Mouse (Mus musculus): ENCODE results near the gene Snrnp70. TPM values are rescaled to one million over a fixed set of nuclear protein-coding genes. Genes with fewer than 3 reads are reported as not detected.
"Not testable (repeated sequence)": the region's sequence is repeated elsewhere in the genome, so short reads cannot be mapped to it uniquely, and the experiment has no call there.

The Snrnp70 gene
- polyA plus RNA-seq, 1 experiment from 2014 or later = 223 TPM

DNA sequence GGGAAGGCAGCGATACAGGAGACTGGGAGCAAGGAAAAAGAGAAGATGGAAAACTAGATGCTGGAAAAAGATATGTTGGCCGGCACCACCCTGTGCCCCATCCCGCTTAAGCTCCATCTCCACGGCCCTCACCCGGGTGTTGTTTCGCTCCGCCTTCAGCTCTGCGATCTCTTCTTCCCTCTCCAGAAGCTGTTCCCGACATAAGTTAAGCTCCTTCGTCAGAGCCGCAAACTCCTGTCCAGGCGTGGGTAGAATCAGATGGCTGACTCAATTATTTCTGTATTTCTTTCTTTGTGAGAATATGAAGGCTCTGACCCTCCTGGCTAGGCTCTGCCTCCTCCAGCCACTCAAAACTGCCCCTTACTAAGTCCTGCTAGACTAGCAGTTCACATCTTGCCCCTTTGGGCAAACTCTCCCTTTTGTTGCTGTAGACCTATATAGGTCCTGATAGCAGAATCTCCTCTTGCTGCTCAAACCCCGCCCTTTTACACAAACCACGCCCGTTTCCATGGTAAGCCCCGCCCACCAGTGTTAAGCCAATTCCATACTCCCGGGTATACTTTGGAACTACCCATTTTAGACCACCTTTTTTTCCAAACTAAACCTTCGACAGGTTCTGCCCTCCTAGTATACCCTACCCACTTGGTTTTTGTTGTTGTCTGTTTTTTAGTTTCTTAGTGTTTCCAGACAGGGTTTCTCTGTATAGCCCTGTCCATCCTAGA lies 35.0 kb downstream of the Snrnp70 start:
- H3K4me1 ChIP-seq (replicated peaks) = peaks cover 29% of the 10 kb centered on the region
- H3K9me3 ChIP-seq = no peaks in the 10 kb centered on the region
- H3K27ac ChIP-seq = no peak overlapping the region
- peaks cover 21% of the 10 kb centered on the region for H3K36me3 ChIP-seq
- 53% methylated on average over 18 of the region's 18 CpGs for WGBS
- peak overlapping the region; percentile 64; the same call in 1 of the 2 replicates for H3K4me3 ChIP-seq
- DNase-seq (ENCODE audit: low spot score) = no peak
- H3K27me3 ChIP-seq (ENCODE audit: insufficient read depth, poor library complexity, severe bottlenecking) = peaks cover 67% of the 10 kb centered on the region

DNA sequence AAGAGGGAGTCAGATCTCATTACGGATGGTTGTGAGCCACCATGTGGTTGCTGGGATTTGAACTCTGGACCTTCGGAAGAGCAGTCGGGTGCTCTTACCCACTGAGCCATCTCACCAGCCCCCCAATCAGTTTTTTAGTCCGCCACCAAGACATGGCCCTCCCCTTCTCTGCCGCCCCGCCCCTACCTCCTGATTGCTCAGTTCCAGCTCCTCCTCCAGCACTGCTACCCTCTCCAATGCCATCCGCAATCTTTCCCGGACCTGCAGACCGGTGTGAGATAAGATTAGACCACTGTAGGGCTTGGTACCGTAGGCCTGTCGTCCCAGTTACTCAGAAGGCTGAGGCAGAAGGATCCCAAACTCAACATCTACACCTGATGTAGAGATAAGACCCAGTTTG lies 36.5 kb downstream of the Snrnp70 start:
- Histone ChIP-seq H3K36me3 (peaks cover 29% of the 10 kb centered on the region), H3K27me3 (ENCODE audit: insufficient read depth, poor library complexity, severe bottlenecking) (peaks cover 61% of the 10 kb centered on the region), H3K4me1 (replicated peaks) (peaks cover 25% of the 10 kb centered on the region)
- DNase-seq (ENCODE audit: low spot score); H3K4me3 ChIP-seq; H3K27ac ChIP-seq; H3K9me3 ChIP-seq: not testable (repeated sequence)
- WGBS = 58% methylated on average over 11 of the region's 11 CpGs

DNA sequence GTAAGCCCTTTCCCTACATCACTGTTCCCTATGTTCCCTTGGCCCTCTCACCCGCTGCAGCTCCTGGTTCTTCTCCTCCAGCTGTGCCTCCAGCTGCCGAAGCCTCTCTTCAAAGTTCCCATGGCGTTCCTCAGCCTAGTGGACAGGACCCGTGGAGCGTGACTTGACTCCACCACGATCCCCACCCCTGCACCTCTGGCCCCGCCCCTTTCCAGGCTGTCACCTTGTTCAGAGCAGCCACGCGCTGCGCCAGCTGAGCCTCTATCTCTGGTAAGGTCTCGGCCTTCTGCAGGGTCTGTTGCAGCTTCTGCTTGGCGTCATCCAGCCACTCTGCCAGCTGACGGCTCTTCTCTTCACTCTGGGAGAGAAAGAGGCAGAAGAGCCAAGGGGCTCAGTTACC lies 39.5 kb downstream of the Snrnp70 start:
- Histone ChIP-seq H3K4me1 (replicated peaks) (peaks cover 5% of the 10 kb centered on the region), H3K27ac (no peak overlapping the region), H3K27me3 (ENCODE audit: insufficient read depth, poor library complexity, severe bottlenecking) (peaks cover 48% of the 10 kb centered on the region), H3K4me3 (no peak overlapping the region), H3K36me3 (peaks cover 29% of the 10 kb centered on the region), H3K9me3 (no peaks in the 10 kb centered on the region)
- WGBS = 55% methylated on average over 13 of the region's 13 CpGs
- DNase-seq (ENCODE audit: low spot score) = no peak

DNA sequence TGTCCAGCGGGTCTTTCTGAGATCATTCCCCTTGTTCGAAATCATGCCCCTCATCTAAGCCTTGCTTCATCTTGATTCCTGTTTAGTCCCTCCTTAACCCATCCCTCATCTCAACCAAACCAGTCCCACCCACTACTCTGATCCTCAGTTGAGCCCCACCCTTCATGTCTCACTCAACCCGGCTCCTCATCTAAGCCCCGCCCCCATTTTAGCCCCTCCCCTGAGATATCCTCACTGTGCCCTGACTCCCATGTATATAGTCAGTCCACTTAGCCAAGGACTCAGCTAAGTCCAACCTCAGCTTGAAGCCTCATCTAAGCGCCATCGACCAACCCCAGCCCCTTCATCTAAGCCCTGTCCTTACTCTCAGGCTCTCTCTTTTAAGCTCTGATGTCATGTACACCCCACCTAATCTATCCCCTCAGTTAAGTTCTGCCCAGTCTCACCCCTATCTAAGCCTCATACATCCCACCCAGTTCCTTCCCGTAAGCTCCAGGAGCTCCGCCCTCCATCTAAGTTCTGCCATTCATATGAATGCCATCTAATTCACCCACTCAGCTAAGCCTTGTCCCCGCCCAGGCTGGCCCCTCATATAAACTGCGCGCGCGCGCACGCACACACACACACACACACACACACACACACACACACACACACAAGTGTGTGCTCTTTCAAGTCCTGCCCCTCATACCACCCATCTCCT lies 40.1 kb downstream of the Snrnp70 start:
- WGBS = 81% methylated on average over 15 of the region's 15 CpGs
- H3K36me3 ChIP-seq = peaks cover 29% of the 10 kb centered on the region
- no peak for DNase-seq (ENCODE audit: low spot score)
- peaks cover 42% of the 10 kb centered on the region for H3K27me3 ChIP-seq (ENCODE audit: insufficient read depth, poor library complexity, severe bottlenecking)
- peaks cover 3% of the 10 kb centered on the region; the same call in 1 of the 2 replicates for H3K4me1 ChIP-seq (replicated peaks)
- no peaks in the 10 kb centered on the region for H3K9me3 ChIP-seq
- H3K4me3 ChIP-seq = no peak overlapping the region
- H3K27ac ChIP-seq = no peak overlapping the region

DNA sequence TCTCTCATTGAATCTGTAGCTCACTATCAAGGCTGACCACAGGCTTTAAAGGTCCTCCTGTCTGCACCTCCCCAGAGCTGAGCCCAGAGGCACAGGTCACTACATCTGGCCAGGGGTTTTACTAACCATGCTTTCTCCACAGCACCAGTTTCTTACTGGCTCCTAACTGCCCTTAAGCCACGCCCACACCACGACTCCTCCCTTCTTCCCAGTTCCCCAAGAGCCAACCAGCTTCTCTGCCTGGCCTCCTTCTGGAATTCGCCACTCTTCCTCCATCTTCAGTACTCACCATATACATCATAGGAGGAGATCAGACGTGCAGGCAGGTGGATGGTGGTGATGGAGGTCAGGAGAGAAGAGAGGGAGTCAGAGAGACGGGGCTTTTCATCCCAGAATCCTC lies 42.5 kb downstream of the Snrnp70 start:
- H3K4me1 ChIP-seq (replicated peaks) = peaks cover 3% of the 10 kb centered on the region; the same call in 1 of the 2 replicates
- 20% methylated on average over 5 of the region's 5 CpGs for WGBS
- peaks cover 41% of the 10 kb centered on the region for H3K36me3 ChIP-seq

DNA sequence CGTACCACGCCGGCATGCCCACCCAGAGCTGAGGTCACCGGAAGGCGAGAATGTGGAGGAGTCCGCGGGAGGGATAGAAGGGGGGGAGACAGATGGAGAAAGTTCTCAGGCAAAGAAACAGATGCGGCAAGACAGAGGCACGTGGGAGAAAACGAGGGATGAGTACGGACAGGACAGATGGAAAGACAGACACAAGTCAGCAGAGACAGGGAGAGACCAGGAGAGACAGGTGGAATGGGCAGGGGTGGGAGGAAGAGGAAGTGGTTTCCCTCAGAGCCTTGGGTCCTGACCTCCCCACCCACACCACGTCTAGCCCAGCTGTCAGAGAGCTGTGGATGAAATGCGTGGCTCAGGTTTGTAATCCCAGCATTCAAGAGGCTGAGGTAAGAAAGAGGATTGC lies 48.6 kb downstream of the Snrnp70 start:
- H3K4me1 ChIP-seq (replicated peaks) = 0 out of 2 replicates have a peak, but pooled peaks cover 2% of the 10 kb centered on the region
- peaks cover 23% of the 10 kb centered on the region for H3K27me3 ChIP-seq (ENCODE audit: insufficient read depth, poor library complexity, severe bottlenecking)
- no peaks in the 10 kb centered on the region for H3K9me3 ChIP-seq
- H3K36me3 ChIP-seq = peaks cover 41% of the 10 kb centered on the region
- H3K4me3 ChIP-seq = no peak overlapping the region
- H3K27ac ChIP-seq = no peak overlapping the region
- 77% methylated on average over 13 of the region's 13 CpGs for WGBS
- no peak for DNase-seq (ENCODE audit: low spot score)

More for the DNA sequence above, 42.5 kb downstream of the Snrnp70 start:
- Histone ChIP-seq H3K9me3 (no peaks in the 10 kb centered on the region), H3K27me3 (ENCODE audit: insufficient read depth, poor library complexity, severe bottlenecking) (peaks cover 40% of the 10 kb centered on the region), H3K27ac (no peak overlapping the region), H3K4me3 (no peak overlapping the region)
- DNase-seq (ENCODE audit: low spot score) = no peak

DNA sequence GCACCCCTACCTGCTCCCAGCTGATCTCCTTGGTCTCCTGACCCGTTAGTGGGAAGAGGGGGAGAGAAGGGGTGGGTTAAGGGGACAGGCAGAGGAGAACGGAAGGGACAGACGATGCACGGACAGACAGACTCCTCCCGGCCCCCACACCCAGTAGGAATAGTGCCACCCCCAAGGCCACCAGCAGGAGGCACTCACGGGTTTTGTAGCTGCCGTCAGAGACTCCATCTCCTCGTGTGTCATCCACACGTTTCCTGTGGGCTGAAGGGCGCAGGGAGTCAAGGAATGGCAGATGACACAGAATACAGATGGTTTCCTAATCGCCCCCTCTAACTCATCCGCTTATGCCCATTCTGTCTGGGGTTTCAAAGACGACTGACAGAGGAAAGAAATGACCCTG lies 52.0 kb downstream of the Snrnp70 start:
- peaks cover 36% of the 10 kb centered on the region for H3K4me1 ChIP-seq (replicated peaks)
- H3K9me3 ChIP-seq = no peaks in the 10 kb centered on the region
- no peak overlapping the region for H3K27ac ChIP-seq
- H3K36me3 ChIP-seq = peaks cover 33% of the 10 kb centered on the region
- H3K27me3 ChIP-seq (ENCODE audit: insufficient read depth, poor library complexity, severe bottlenecking) = peaks cover 26% of the 10 kb centered on the region
- DNase-seq (ENCODE audit: low spot score) = no peak
- H3K4me3 ChIP-seq = no peak overlapping the region
- WGBS = 33% methylated on average over 13 of the region's 13 CpGs

DNA sequence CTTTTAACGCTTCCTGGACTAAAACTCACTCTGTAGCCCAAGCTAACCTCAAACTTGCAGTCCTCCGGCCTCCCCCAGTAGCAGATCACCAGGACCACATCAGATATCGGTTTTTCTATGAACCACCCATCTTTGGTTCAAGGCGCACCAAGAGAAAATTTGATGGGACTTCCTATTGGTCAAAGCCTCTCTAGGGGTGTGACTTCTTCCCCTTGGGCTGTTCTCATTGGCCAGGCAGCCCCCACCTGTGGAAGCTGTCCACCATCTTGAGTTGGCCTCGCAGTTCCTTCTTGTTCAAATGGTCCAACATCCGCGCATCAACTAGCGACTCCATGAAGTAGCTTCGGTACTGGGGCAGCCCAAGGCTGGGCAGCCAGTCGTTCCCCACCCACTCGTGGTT lies 53.5 kb downstream of the Snrnp70 start:
- Histone ChIP-seq H3K4me1 (replicated peaks) (peaks cover 50% of the 10 kb centered on the region), H3K9me3 (no peaks in the 10 kb centered on the region), H3K36me3 (peaks cover 22% of the 10 kb centered on the region), H3K4me3 (no peak overlapping the region), H3K27me3 (ENCODE audit: insufficient read depth, poor library complexity, severe bottlenecking) (peaks cover 32% of the 10 kb centered on the region), H3K27ac (no peak overlapping the region)
- WGBS = 91% methylated on average over 11 of the region's 11 CpGs
- DNase-seq (ENCODE audit: low spot score) = no peak

GRCm38 (mm10) chr7:45341303-45341702 lies 54.2 kb downstream of the Snrnp70 start:
- peak; percentile 79 for DNase-seq (ENCODE audit: low spot score)
- Histone ChIP-seq H3K36me3 (peaks cover 14% of the 10 kb centered on the region), H3K4me3 (peak overlapping the region; percentile 63), H3K27me3 (ENCODE audit: insufficient read depth, poor library complexity, severe bottlenecking) (peaks cover 35% of the 10 kb centered on the region), H3K4me1 (replicated peaks) (peaks cover 49% of the 10 kb centered on the region), H3K9me3 (no peaks in the 10 kb centered on the region), H3K27ac (no peak overlapping the region)
- WGBS = 5% methylated on average over 8 of the region's 8 CpGs

- WGBS = under 1% methylated on average over 11 of the region's 11 CpGs
- H3K27me3 ChIP-seq (ENCODE audit: insufficient read depth, poor library complexity, severe bottlenecking) = peaks cover 38% of the 10 kb centered on the region
- peak overlapping the region; percentile 63 for H3K4me3 ChIP-seq
- peak overlapping the region; percentile 87 for H3K27ac ChIP-seq
- peaks cover 8% of the 10 kb centered on the region; the same call in 1 of the 2 replicates for H3K36me3 ChIP-seq
- H3K4me1 ChIP-seq (replicated peaks) = peaks cover 49% of the 10 kb centered on the region
- DNase-seq (ENCODE audit: low spot score) = peak; percentile 69
- no peaks in the 10 kb centered on the region for H3K9me3 ChIP-seq
Observed at GRCm38 (mm10) chr7:45340669-45341068, 54.9 kb downstream of the Snrnp70 start.

DNA sequence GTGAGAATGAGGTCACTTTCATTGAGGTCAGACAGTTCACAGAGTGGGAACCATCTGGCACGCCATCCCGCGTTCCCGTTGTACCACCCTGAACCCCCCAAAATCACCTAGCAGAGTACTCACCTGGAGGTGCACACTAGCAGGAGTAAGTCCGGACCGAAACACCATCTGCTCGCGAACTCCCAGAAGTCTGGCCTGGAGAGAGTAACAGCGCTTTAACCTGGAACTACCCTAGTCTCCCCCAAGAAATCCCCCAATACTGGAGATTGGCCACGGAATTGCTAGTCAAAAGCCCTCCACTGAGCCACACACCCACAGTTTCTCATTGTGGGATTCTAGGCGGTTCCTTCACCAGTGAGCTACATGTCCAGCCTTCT lies 55.5 kb downstream of the Snrnp70 start:
- peaks cover 38% of the 10 kb centered on the region for H3K27me3 ChIP-seq (ENCODE audit: insufficient read depth, poor library complexity, severe bottlenecking)
- WGBS = under 1% methylated on average over 11 of the region's 11 CpGs
- H3K4me1 ChIP-seq (replicated peaks) = peaks cover 52% of the 10 kb centered on the region
- H3K36me3 ChIP-seq = 0 out of 2 replicates have a peak, but pooled peaks cover 2% of the 10 kb centered on the region
- no peaks in the 10 kb centered on the region for H3K9me3 ChIP-seq
- peak overlapping the region; percentile 63 for H3K4me3 ChIP-seq
- peak overlapping the region; percentile 87 for H3K27ac ChIP-seq
- DNase-seq (ENCODE audit: low spot score) = no peak

DNA sequence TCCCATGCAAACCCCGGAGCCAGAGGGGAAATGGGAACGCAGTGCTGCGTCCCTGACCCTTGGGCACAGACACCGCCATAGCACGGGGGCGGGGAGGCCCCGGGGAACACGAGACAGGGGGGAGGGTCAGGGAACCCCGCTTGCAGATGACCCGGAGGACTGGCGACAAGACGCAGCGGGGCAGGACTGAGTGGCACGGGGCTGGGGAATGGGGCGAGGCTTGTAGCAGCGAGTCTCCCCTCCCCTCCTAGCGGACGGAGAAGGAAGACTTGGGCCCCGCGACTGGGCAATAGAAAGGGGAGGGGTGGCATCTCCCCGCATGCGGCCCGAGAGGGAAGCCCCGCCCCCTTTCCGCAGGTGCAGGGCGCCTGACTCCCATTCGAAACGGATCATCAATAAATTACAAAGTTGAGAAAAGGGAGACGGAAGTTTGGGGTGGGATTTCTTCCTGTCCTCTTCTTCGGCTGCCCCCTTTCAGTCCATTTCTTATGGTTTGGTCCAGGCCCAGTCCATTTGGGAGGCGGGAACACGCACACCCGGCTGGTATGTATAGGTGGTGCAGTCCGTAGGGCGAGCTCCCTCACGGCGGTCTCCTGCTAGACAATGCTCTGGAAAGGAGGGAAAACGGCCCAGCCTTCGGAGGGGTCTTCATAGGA lies 56.0 kb downstream of the Snrnp70 start:
- Histone ChIP-seq H3K4me1 (replicated peaks) (peaks cover 57% of the 10 kb centered on the region), H3K4me3 (peak overlapping the region; percentile 63), H3K27me3 (ENCODE audit: insufficient read depth, poor library complexity, severe bottlenecking) (peaks cover 43% of the 10 kb centered on the region), H3K36me3 (no peaks in the 10 kb centered on the region), H3K27ac (peak overlapping the region; percentile 87), H3K9me3 (no peaks in the 10 kb centered on the region)
- whole genome bisulfite sequencing = under 1% methylated on average over 39 of the region's 39 CpGs
- DNase-seq (ENCODE audit: low spot score) = peak; percentile 89
